In the genomic region with DNA sequence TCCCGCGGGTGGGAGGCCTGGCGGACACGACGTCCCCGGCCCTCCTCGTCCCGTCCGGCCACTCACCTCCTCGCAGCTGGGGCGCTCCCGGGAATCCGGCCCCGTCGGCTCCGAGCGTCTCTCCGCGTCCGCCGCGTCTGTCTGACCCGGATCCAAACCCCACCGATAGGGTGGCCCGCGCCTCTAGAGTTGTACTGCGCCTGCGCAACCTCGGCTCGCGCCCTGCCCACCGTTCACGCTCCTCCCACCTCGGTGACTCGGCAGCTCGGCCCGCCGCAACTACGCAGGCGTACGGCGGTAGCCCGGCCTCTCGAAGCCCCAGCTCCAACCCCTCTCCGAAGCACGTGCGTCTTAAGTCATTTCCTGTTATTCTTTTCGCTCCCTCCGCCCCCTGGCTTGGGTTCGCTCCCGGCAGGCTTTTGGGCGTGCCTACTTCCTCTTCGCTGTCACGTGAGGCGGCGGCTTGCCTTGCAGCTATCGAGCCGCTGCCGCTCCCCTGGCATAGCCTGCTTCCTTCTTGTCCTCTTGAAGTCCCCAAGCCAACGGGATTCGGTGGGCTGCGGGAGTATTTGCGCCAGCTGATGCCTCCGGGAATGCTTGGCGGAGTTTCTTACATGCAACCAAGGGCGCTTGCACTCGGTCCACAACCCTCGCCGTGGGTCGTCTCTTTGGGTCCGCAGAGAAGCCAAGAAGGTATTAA, we compare ENCODE assay signal across 1 mouse cellular context.
A peak's percentile ranks its signal among the peaks of the same experiment; 100 is the strongest.
TF ChIP-seq lines count a peak whose summit lies in the region.

No protein-coding gene starts in this region.

TF ChIP-seq in CH12.LX, 34 proteins besides CTCF, POLR2A, EP300 and RAD21:
- TF ChIP-seq E2F4 (IDR thresholded peaks at IDR 0.05; ENCODE audit: insufficient replicate concordance, low read depth, low read length) = no peak
- no peak for TF ChIP-seq GABPA (IDR thresholded peaks at IDR 0.05; ENCODE audit: insufficient replicate concordance, low read depth, low read length)
- TF ChIP-seq MYC (IDR thresholded peaks at IDR 0.05; ENCODE audit: low read depth, low read length) = peak; percentile 67; the same call in 1 of the 2 replicates
- no peak for TF ChIP-seq CHD2 (IDR thresholded peaks at IDR 0.05; ENCODE audit: low read length)
- no peak for TF ChIP-seq SMC3 (IDR thresholded peaks at IDR 0.05; ENCODE audit: low read depth, low read length)
- no peak for TF ChIP-seq JUN (IDR thresholded peaks at IDR 0.05; ENCODE audit: insufficient read depth, low read depth, low read length)
- peak; percentile 96 for TF ChIP-seq USF1 (IDR thresholded peaks at IDR 0.05; ENCODE audit: low read depth, low read length)
- peak; percentile 63 for TF ChIP-seq TCF12 (IDR thresholded peaks at IDR 0.05; ENCODE audit: low read depth, low read length)
- TF ChIP-seq NRF1 (IDR thresholded peaks at IDR 0.05; ENCODE audit: low read depth, low read length) = peak; percentile 90
- 0 out of 2 replicates have a peak, but pooled peaks have one; percentile 29 for TF ChIP-seq TBP (conservative IDR thresholded peaks at IDR 0.05; ENCODE audit: low read depth, low read length)
- peak; percentile 70; the same call in 1 of the 2 replicates for TF ChIP-seq POLR2AphosphoS2 (IDR thresholded peaks at IDR 0.05; ENCODE audit: low read depth, low read length)
- peak; percentile 80 for TF ChIP-seq ETS1 (conservative IDR thresholded peaks at IDR 0.05; ENCODE audit: low read depth, low read length)
- TF ChIP-seq JUND (conservative IDR thresholded peaks at IDR 0.05; ENCODE audit: low read depth, low read length) = no peak
- TF ChIP-seq RCOR1 (conservative IDR thresholded peaks at IDR 0.05; ENCODE audit: low read depth, low read length) = no peak
- no peak for TF ChIP-seq CHD1 (IDR thresholded peaks at IDR 0.05; ENCODE audit: low read depth, low read length)
- TF ChIP-seq MAFK (IDR thresholded peaks at IDR 0.05; ENCODE audit: insufficient replicate concordance, low read length) = no peak
- no peak; the same call in 1 of the 2 replicates for TF ChIP-seq MEF2A (IDR thresholded peaks at IDR 0.05; ENCODE audit: borderline replicate concordance, low read depth, low read length)
- TF ChIP-seq UBTF (IDR thresholded peaks at IDR 0.05; ENCODE audit: low read depth, low read length) = no peak
- TF ChIP-seq BHLHE40 (IDR thresholded peaks at IDR 0.05; ENCODE audit: low read depth, low read length) = peak; percentile 100
- peak; percentile 31; the same call in 1 of the 2 replicates for TF ChIP-seq KAT2A (IDR thresholded peaks at IDR 0.05; ENCODE audit: insufficient replicate concordance, low read length)
- peak; percentile 79 for TF ChIP-seq ZMIZ1 (IDR thresholded peaks at IDR 0.05; ENCODE audit: low read depth, low read length)
- TF ChIP-seq NELFE (IDR thresholded peaks at IDR 0.05; ENCODE audit: low read depth, low read length) = peak; percentile 74
- peak; percentile 45; the same call in 1 of the 2 replicates for TF ChIP-seq ZNF384 (IDR thresholded peaks at IDR 0.05; ENCODE audit: low read depth, low read length)
- no peak for TF ChIP-seq ZC3H11A (IDR thresholded peaks at IDR 0.05; ENCODE audit: low read depth, low read length)
- peak; percentile 91 for TF ChIP-seq ELF1 (IDR thresholded peaks at IDR 0.05; ENCODE audit: low read depth, low read length)
- TF ChIP-seq HCFC1 (IDR thresholded peaks at IDR 0.05; ENCODE audit: low read depth, low read length) = peak; percentile 78
- no peak for TF ChIP-seq PAX5 (IDR thresholded peaks at IDR 0.05; ENCODE audit: low read length)
- peak; percentile 90 for TF ChIP-seq USF2 (conservative IDR thresholded peaks at IDR 0.05; ENCODE audit: low read depth, low read length)
- TF ChIP-seq ZKSCAN1 (IDR thresholded peaks at IDR 0.05; ENCODE audit: borderline replicate concordance, low read depth, low read length) = no peak
- peak; percentile 92 for TF ChIP-seq MAZ (IDR thresholded peaks at IDR 0.05; ENCODE audit: low read depth, low read length)
- peak; percentile 98 for TF ChIP-seq SIN3A (IDR thresholded peaks at IDR 0.05; ENCODE audit: low read length)
- peak; percentile 97 for TF ChIP-seq MXI1 (IDR thresholded peaks at IDR 0.05; ENCODE audit: low read depth, low read length)
- TF ChIP-seq IRF4 (IDR thresholded peaks at IDR 0.05; ENCODE audit: low read depth, low read length) = no peak
- peak; percentile 99 for TF ChIP-seq MAX (IDR thresholded peaks at IDR 0.05; ENCODE audit: low read length)
